Mouse (Mus musculus) WW6 (cell line): ENCODE results near the gene Lenep.

Experiments used
- DNase-seq: peaks from one replicate; pipeline ENCODE4 v3.0.0-alpha.2; 2013; ENCODE audit warnings: low read depth, low spot score

The Lenep gene

DNA sequence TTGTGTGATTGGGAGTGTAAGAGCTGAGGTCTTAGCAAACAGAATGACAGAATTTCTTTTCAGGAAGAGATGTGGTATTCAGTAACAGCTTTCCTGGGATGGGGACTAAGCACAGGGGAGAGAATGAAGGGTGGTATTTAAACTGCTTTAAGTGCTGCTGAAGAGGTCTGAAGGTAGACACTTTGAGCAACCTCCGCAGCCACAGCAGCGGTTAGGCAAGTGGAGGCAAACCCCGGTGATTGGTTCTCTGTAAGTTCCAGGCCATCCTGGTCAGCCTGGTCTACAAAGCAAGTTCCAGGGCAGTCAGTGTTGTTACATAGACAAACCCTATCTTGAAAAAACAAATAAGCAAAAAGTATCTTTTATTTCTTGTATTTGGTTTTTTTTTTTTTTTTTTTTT, 17.4 kb upstream of the Lenep start:
- no peak for DNase-seq

DNA sequence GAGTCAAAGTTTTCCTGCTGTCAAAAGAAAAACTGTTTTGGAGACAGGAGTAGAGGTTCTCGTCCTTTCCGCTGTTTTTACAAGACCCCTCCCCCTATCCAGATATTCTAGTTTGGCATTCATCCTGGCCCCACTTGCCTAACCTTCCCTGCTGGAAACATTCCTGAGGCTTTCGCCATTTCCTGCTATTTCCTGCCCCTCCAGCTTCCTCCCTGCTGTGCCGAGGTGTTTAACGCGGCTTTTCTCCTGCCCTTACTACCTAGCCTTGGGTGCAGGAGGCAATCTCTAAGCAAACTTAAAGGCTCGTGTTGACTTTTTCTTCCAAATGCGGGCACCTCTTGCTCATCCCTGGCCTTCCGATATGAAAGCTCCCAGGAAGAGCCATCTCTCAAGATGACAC, 17.0 kb upstream of the Lenep start:
- no peak for DNase-seq

DNA sequence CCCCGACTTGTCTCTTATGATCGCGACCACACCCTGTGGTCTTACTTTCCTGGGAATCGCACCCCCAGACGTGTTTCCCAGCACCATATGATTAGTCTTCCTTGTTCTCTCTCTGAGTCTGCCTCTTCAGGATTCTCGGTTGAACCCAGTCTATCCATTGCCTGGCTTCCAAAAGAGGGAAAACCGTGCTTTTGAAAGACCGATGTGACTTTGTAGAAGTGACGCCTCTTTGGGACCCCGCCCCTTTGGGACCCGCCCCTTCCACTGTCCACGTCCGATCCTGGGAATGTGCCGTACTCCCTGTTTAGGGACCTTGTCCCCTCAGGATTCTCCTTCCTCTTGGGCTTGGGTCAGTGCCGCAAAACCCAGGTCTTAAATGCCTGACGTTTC, 16.3 kb upstream of the Lenep start:
- DNase-seq = no peak

DNA sequence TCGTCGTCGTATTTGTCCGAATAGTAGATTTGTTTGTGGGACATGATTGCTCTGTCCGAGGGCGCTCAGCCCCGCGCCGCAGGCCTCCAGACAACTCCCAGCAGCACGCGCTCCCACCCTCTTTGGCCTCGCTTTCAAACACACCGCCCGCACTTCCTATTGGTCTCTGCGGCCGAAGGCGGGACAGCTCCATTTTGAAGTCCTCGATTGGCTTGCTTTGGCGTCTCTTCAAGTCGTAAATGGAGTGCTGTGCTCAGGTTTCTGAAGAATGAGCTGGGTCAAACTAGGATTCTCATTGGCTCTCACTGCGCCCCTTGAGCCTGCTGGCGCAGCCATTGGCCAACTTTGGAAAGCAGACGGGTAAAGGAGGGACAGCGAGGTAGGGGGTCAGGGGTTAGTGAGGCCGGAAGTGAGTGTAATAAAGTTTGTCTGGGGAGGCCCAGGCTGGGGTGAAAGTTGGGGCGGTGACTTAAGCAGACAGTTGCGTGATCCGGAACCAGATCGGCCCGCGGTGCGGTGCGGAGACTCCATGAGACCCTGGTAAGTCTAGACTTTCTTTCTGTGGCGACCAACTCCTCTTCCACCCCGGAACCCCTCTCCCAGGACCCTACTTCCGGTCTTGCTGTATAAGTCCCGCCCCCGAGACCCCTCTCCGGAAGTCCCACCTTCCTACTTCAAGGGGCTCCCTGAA, 15.7 kb upstream of the Lenep start, which contains the start of the genes Cks1b and Shc1:
Gene Cks1b, minus strand, starts transcription at position 214 of the 691 bp plus-strand sequence.
Gene Shc1, plus strand, starts transcription at position 274 of the 691 bp plus-strand sequence.
- peak; percentile 98 for DNase-seq

- DNase-seq = no peak
These were observed 15.2 kb upstream of the Lenep start for GRCm38 (mm10) chr3:89417840-89418169.

DNA sequence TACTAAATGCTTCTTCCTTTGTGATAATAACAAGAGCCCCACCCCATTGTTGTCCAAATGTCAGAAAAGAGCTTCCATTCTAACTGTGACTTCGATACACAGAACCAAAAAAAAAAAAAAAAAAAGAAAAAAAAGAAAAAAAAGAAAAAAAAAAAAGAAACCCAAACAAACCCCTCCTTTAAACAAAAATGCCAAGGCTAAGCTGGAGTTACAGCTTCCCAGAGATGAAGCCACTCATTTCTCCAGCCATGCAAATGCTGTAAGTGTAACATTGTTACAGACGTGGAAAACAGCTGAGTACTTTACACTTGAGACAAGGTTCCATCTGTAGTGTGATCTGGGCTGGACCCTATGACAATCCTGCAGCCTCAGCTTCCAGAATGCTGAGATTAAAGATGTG, 14.5 kb upstream of the Lenep start:
- no peak for DNase-seq

DNA sequence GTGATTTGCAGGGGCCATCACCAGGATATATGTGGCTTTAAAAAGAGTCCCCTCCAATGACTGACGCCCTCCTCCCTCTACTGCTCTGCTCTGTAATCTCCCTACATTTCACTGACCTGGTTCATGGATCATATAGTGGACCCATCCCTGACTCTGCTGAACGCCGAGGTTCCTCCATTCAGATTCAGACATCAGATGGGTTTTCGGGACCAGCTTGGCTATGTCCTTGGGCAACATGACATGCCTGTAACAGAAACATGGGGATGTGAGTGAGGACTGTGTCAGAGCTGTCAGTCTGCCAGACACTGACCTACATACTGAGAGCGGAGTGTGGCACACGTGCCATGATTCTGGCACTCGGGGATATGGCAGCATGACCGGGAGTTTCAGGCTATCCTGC, 13.6 kb upstream of the Lenep start:
- DNase-seq = no peak

DNA sequence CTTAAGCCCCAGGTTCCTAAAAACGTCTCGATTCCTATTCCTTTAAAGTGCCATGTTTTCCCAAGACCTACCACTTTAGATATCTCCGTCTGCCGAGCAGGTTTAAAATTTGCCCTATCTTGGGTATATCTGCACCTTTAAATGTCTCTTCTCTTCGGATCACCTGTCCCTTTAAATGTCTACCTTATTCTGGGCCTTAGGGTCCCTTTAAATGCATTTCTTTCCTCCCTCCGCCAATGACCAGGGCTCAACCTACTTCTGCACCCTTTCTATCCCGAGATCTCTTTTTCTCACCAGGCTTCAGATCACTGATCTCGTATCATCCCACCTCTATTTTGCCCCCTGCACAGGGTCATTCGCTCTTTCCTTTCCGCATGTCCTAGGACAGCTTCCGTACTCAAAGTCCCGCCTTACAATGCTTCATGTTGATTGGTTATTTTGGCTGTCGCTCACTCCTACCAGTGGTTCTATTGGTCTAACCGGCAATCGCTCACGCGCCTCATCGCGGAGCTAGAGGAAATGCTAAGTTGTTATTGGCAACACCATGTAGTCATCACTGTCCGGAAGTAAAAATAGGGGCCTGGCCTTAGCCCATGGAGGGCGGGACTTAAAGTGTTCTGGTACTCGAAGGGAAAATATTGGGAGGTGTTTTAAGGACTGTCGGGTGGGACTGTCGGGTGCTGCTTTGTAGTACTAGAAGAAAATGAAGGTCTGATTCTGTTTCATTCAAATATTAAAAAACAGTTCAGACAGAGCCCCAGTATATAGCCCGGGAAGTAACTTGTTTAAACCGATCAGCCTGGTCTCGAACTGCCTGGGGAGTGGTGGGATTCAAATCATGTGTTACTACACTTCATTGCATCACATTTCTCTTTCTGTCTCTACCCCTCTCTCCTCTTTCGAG, 9.1 kb upstream of the Lenep start, which contains the start of gene Flad1:
Gene Flad1, minus strand, starts transcription at position 381 of the 904 bp plus-strand sequence.
- peak; percentile 99 for DNase-seq

DNA sequence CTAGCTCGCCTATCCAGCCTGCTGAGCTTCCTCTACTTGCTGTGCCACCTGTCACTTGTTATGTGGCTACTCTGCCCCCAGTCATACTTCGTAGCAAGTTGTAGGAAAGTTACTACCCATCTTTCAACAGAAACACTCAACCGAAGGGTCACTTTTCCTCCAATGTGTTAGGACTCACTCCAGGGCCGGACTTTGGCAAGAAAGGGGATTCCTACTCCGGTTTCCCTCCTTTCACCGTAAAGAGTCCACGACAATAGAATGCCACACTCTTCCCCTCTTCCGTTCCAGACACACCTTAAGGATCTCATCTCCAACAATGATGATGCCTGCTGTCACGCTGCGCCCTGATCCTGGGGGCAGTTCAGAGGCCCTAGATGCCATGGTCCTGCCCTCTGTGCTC, 8.3 kb upstream of the Lenep start:
- no peak for DNase-seq

DNA sequence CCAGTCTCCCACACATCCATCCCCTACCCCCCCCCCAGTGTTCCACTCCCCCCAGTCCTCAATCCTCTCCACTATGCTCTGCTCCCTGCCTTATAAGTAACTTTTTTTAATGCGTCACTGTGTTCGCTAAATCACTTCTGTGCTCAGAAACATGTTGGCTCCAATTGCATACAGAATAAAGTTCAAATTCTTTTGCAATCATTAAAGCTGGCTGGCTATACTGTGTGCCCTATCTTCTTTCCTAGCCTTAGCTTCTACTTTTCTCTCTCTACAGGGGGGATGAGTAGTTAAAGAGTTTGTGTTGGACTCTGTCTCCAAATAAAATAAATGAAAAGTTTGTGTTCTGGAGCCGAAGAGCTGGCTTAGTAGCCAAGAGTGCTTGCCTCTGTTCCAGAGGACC, 7.1 kb upstream of the Lenep start:
- DNase-seq = no peak

- no peak for DNase-seq
These were observed 5.9 kb upstream of the Lenep start for GRCm38 (mm10) chr3:89408448-89408847.

DNA sequence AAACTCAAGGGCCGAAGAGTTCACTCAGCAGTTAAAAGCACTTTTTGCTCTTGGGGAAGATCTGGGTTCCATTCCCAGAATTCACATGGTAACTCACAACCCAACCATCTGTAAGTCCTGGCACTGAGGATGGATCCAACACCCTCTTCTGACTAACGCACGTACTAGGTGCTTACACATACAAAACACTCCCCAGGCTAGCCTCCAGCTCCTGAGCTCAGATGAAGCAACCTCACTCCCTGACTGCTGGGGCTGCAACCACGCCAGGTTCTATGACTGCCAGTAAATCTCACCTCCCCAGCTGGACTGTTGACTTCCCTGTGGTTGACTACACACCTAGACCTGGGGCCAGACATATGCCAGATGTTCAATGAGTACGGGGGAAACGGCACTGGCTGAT, 4.3 kb upstream of the Lenep start:
- no peak for DNase-seq

DNA sequence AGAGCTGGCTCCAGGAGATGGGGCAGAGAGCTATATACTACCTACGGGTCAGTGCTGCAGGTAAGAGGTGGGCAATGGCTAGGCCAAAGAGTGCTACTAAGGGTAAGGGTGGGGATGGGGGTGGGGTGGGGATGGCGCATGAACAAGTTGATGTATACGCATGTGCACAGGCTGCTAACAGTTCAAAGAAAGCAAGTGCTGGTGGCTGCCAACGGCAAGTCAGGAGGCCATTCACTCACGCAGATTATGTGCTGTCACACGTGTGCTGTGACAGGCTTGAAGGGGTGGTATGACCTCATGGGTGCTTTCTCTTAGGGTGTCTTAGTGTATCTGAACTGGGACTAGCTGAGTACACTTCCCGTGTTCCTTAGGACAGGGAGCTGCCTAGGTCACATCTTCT, 1.3 kb downstream of the Lenep start:
- no peak for DNase-seq

DNA sequence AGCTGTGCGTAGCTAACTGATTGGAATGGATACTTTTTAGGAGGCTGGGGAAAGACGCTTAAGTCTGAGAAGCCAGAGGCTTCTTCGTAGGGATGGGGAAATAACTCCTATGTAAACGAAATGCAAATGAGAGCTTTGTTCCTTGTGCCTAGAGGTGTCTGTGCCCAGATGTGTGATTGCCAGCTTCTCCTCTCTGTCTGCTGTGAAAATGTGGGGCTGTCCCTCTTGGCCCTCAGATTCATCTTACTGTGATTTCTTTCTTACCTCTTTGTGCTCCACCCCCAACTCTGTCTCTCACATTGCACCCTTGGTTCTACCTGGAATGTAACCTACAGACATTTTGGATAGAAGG, 6.0 kb downstream of the Lenep start:
- no peak for DNase-seq

DNA sequence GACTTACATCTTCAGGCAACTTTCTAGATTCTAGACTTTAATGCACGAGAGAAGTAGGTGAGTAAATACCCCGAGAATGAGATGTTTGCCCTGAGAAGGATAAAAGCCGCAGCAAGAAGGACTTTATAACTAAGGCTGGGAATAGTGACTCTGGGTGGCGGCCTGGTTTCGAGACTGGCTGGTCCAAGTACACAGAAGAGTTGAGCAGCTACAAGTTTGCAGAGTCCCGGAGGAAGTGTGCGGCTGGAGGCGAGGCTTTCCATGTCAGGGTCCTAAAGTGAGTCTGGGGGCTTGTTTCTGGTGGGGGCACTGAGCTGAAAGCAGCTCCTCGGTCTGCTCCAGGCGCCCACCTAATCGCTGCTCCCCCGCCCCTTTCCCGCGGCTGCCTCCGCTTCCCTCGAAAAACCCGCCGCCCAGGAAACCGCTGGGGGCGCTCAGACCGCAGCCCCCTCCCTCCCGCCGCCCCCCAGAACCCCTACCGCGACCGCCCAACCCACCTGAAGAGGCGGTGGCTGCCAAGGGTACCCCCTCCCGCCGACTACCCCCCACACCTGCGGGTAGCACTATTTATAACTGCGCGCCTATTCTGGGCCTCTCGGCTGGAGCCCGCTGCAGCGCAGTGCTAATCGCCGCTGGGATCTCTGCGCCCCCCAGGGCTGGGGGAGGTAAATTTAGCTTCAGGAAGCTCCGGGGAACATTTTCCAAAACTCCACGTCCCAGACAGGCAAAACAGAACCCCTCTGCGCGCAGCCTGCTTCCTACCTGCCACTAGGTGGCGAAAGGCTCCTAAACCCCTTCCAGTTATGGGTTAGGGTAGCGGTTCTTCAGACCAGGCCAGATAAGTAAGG, 6.6 kb downstream of the Lenep start:
- no peak for DNase-seq

- DNase-seq = no peak
These were observed 7.2 kb downstream of the Lenep start for GRCm38 (mm10) chr3:89395419-89395805.

- DNase-seq = no peak
These were observed 7.7 kb downstream of the Lenep start for GRCm38 (mm10) chr3:89394894-89395256.

- no peak for DNase-seq
These were observed 8.3 kb downstream of the Lenep start, which contains the start of gene Zbtb7b for GRCm38 (mm10) chr3:89394006-89394893. Gene Zbtb7b, minus strand, starts transcription at chr3:89394776.

GRCm38 (mm10) chr3:89393605-89394004, 9.0 kb downstream of the Lenep start:
- peak; percentile 90 for DNase-seq

DNA sequence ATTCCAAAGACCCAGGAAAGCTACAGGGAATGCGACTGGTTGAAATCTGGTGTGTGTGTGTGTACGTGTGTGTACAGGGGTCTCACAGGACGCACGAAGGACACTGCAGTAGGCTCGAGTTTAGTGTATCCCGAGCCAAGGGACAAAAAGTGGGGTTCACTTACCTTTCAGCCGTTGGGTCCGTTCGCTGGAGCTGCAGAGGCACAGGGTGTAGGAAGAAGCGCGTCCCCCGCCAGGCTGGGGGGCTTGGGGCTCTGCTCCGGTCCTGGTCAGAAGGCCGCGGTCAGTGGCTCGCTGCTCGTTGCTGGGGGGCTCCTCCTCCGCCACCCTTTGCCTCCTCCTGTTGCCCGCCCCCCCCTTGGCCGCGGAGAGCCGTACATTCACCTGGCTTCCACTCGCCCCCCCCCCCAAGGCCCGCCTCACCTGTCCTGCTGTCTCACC, 9.7 kb downstream of the Lenep start:
- no peak for DNase-seq
